Mouse (Mus musculus) liver, embryonic 12.5 days (tissue): Measurements from ENCODE around the gene Adam19. TPM values are rescaled to one million over a fixed set of nuclear protein-coding genes. Genes with fewer than 3 reads are reported as not detected.

Experiments used
- ATAC-seq: fragments of 200-750 bp; cut with Nextera tagmentation; 2 replicates; pipeline ENCODE4 v1.8.0; 2017; ENCODE audit warnings: moderate number of reproducible peaks, mild to moderate bottlenecking, moderate library complexity
- H3K27ac ChIP-seq: fragments of 300-500 bp; sonication (generic); 2 replicates; pipeline ENCODE4 v1.5.1; 2016; ENCODE audit warnings: mild to moderate bottlenecking
- H3K27me3 ChIP-seq: fragments of 300-500 bp; sonication (generic); replicated peaks from 2 replicates; pipeline ENCODE4 v1.6.1; 2016; ENCODE audit warnings: mild to moderate bottlenecking, moderate library complexity
- H3K36me3 ChIP-seq: fragments of 300-500 bp; sonication (generic); 2 replicates; pipeline ENCODE4 v1.6.1; 2016; ENCODE audit warnings: mild to moderate bottlenecking, moderate library complexity
- H3K4me1 ChIP-seq: fragments of 300-500 bp; sonication (generic); 2 replicates; pipeline ENCODE4 v1.6.1; 2016
- H3K4me2 ChIP-seq: fragments of 300-500 bp; sonication (generic); 2 replicates; pipeline ENCODE4 v1.6.1; 2016; ENCODE audit warnings: mild to moderate bottlenecking, moderate library complexity
- H3K4me3 ChIP-seq: fragments of 300-500 bp; sonication (generic); 2 replicates; pipeline ENCODE4 v1.5.1; 2016; ENCODE audit warnings: mild to moderate bottlenecking, moderate library complexity
- H3K9ac ChIP-seq: fragments of 300-500 bp; sonication (generic); 2 replicates; pipeline ENCODE4 v1.6.1; 2016; ENCODE audit warnings: mild to moderate bottlenecking, moderate library complexity
- H3K9me3 ChIP-seq: fragments of 300-500 bp; sonication (generic); replicated peaks from 2 replicates; pipeline ENCODE4 v1.6.1; 2016; ENCODE audit warnings: mild to moderate bottlenecking, moderate library complexity
- WGBS: fragments of 180-500 bp; shearing (Covaris S2); methylation state at CpG from one replicate; pipeline ENCODE4 v1.1.7; 2016; ENCODE audit not compliant: insufficient replicate concordance; 5-methylcytosine and 5-hydroxymethylcytosine counted together
- polyA plus RNA-seq: library from polyadenylated mRNA; unstranded; fragments of >200 nt; fragmentation: Nextera tagmentation; extraction: Ambion mirVana; gene quantifications from 2 replicates; pipeline ENCODE4 v1.2.1, GENCODE M21; 2016

The Adam19 gene
- polyA plus RNA-seq, 1 experiment from 2014 or later: 3.6 TPM

- ATAC-seq: no peak
- Histone ChIP-seq H3K36me3 (no peaks in the 10 kb centered on the region), H3K9ac (no peak overlapping the region), H3K4me2 (no peak overlapping the region), H3K9me3 (no peaks in the 10 kb centered on the region), H3K4me3 (no peak overlapping the region), H3K4me1 (no peaks in the 10 kb centered on the region), H3K27ac (no peak overlapping the region), H3K27me3 (peaks cover 4% of the 10 kb centered on the region; the same call in 1 of the 2 replicates)
- WGBS: 65% methylated on average over 7 of the region's 7 CpGs
Observed at GRCm38 (mm10) chr11:46114221-46114620, 58.4 kb downstream of the Adam19 start.

- H3K4me3 ChIP-seq: no peak overlapping the region
- no peak overlapping the region for H3K27ac ChIP-seq
- H3K4me1 ChIP-seq: no peaks in the 10 kb centered on the region
- H3K9ac ChIP-seq: no peak overlapping the region
- H3K4me2 ChIP-seq: no peak overlapping the region
- no peak for ATAC-seq
- 74% methylated on average over 4 of the region's 4 CpGs for WGBS
- H3K36me3 ChIP-seq: no peaks in the 10 kb centered on the region
- H3K27me3 ChIP-seq: peaks cover 4% of the 10 kb centered on the region; the same call in 1 of the 2 replicates
- H3K9me3 ChIP-seq: no peaks in the 10 kb centered on the region
Observed at GRCm38 (mm10) chr11:46115011-46115410, 59.2 kb downstream of the Adam19 start.

GRCm38 (mm10) chr11:46115411-46116173, 59.8 kb downstream of the Adam19 start:
- no peak overlapping the region for H3K4me2 ChIP-seq
- ATAC-seq: no peak
- 67% methylated on average over 9 of the region's 9 CpGs for whole genome bisulfite sequencing
- H3K9me3 ChIP-seq: no peaks in the 10 kb centered on the region
- H3K36me3 ChIP-seq: no peaks in the 10 kb centered on the region
- no peaks in the 10 kb centered on the region for H3K4me1 ChIP-seq
- H3K9ac ChIP-seq: no peak overlapping the region
- H3K27me3 ChIP-seq: peaks cover 4% of the 10 kb centered on the region; the same call in 1 of the 2 replicates
- H3K27ac ChIP-seq: no peak overlapping the region
- H3K4me3 ChIP-seq: no peak overlapping the region

GRCm38 (mm10) chr11:46116510-46116909, 60.7 kb downstream of the Adam19 start:
- 73% methylated on average over 2 of the region's 2 CpGs for WGBS
- ATAC-seq: no peak
- H3K27me3 ChIP-seq: peaks cover 4% of the 10 kb centered on the region; the same call in 1 of the 2 replicates
- H3K4me2 ChIP-seq: no peak overlapping the region
- H3K4me1 ChIP-seq: no peaks in the 10 kb centered on the region
- H3K9ac ChIP-seq: no peak overlapping the region
- no peaks in the 10 kb centered on the region for H3K36me3 ChIP-seq
- H3K9me3 ChIP-seq: no peaks in the 10 kb centered on the region
- H3K27ac ChIP-seq: no peak overlapping the region
- no peak overlapping the region for H3K4me3 ChIP-seq

- Histone ChIP-seq H3K27ac (no peak overlapping the region), H3K9me3 (no peaks in the 10 kb centered on the region), H3K4me1 (no peaks in the 10 kb centered on the region), H3K4me3 (no peak overlapping the region), H3K36me3 (no peaks in the 10 kb centered on the region), H3K4me2 (no peak overlapping the region), H3K9ac (no peak overlapping the region), H3K27me3 (0 out of 2 replicates have a peak, but pooled peaks cover 4% of the 10 kb centered on the region)
- WGBS: 48% methylated on average over 4 of the region's 4 CpGs
- ATAC-seq: no peak
Observed at GRCm38 (mm10) chr11:46119624-46120023, 63.8 kb downstream of the Adam19 start.

GRCm38 (mm10) chr11:46120084-46120483, 64.3 kb downstream of the Adam19 start:
- Histone ChIP-seq H3K27me3 (0 out of 2 replicates have a peak, but pooled peaks cover 4% of the 10 kb centered on the region), H3K4me3 (no peak overlapping the region), H3K9me3 (no peaks in the 10 kb centered on the region), H3K36me3 (no peaks in the 10 kb centered on the region), H3K9ac (no peak overlapping the region), H3K4me2 (no peak overlapping the region), H3K4me1 (no peaks in the 10 kb centered on the region), H3K27ac (no peak overlapping the region)
- 78% methylated on average over 10 of the region's 10 CpGs for WGBS
- ATAC-seq: no peak

GRCm38 (mm10) chr11:46121666-46122065, 65.9 kb downstream of the Adam19 start:
- no peak overlapping the region for H3K4me3 ChIP-seq
- H3K4me1 ChIP-seq: no peaks in the 10 kb centered on the region
- H3K9me3 ChIP-seq: no peaks in the 10 kb centered on the region
- 0 out of 2 replicates have a peak, but pooled peaks cover 4% of the 10 kb centered on the region for H3K27me3 ChIP-seq
- H3K9ac ChIP-seq: no peak overlapping the region
- H3K36me3 ChIP-seq: no peaks in the 10 kb centered on the region
- no peak overlapping the region for H3K27ac ChIP-seq
- no peak overlapping the region for H3K4me2 ChIP-seq
- ATAC-seq: no peak
- WGBS: 75% methylated on average over 4 of the region's 4 CpGs

- Histone ChIP-seq H3K9ac (no peak overlapping the region), H3K27ac (no peak overlapping the region), H3K9me3 (no peaks in the 10 kb centered on the region), H3K4me3 (no peak overlapping the region), H3K27me3 (0 out of 2 replicates have a peak, but pooled peaks cover 4% of the 10 kb centered on the region), H3K4me1 (peaks cover 7% of the 10 kb centered on the region), H3K4me2 (no peak overlapping the region), H3K36me3 (no peaks in the 10 kb centered on the region)
- no peak for ATAC-seq
- 75% methylated on average over 4 of the region's 4 CpGs for WGBS
Observed at GRCm38 (mm10) chr11:46122875-46123274, 67.1 kb downstream of the Adam19 start.

- no peak overlapping the region for H3K4me3 ChIP-seq
- no peak overlapping the region for H3K27ac ChIP-seq
- no peaks in the 10 kb centered on the region for H3K9me3 ChIP-seq
- WGBS: 84% methylated on average over 8 of the region's 8 CpGs
- ATAC-seq: no peak
- no peak overlapping the region for H3K9ac ChIP-seq
- no peak overlapping the region for H3K4me2 ChIP-seq
- no peaks in the 10 kb centered on the region for H3K27me3 ChIP-seq
- H3K4me1 ChIP-seq: peaks cover 12% of the 10 kb centered on the region
- H3K36me3 ChIP-seq: no peaks in the 10 kb centered on the region
Observed at GRCm38 (mm10) chr11:46123328-46123866, 67.6 kb downstream of the Adam19 start.

GRCm38 (mm10) chr11:46125093-46125834, 69.5 kb downstream of the Adam19 start:
- 84% methylated on average over 12 of the region's 12 CpGs for WGBS
- H3K4me1 ChIP-seq: peaks cover 23% of the 10 kb centered on the region
- ATAC-seq: no peak

GRCm38 (mm10) chr11:46125835-46126229, 70.0 kb downstream of the Adam19 start:
- no peak overlapping the region for H3K4me3 ChIP-seq
- H3K4me2 ChIP-seq: no peak overlapping the region
- no peaks in the 10 kb centered on the region for H3K27me3 ChIP-seq
- H3K9me3 ChIP-seq: no peaks in the 10 kb centered on the region
- WGBS: 82% methylated on average over 7 of the region's 7 CpGs
- no peak for ATAC-seq
- H3K36me3 ChIP-seq: no peaks in the 10 kb centered on the region
- no peak overlapping the region for H3K27ac ChIP-seq
- no peak overlapping the region for H3K9ac ChIP-seq
- peaks cover 28% of the 10 kb centered on the region for H3K4me1 ChIP-seq

More at GRCm38 (mm10) chr11:46125093-46125834, 69.5 kb downstream of the Adam19 start:
- Histone ChIP-seq H3K4me2 (no peak overlapping the region), H3K36me3 (no peaks in the 10 kb centered on the region), H3K9me3 (no peaks in the 10 kb centered on the region), H3K9ac (no peak overlapping the region), H3K27ac (no peak overlapping the region), H3K4me3 (no peak overlapping the region), H3K27me3 (no peaks in the 10 kb centered on the region)

- Histone ChIP-seq H3K4me2 (no peak overlapping the region), H3K4me3 (no peak overlapping the region), H3K9ac (no peak overlapping the region), H3K36me3 (no peaks in the 10 kb centered on the region), H3K4me1 (peaks cover 33% of the 10 kb centered on the region), H3K27ac (no peak overlapping the region), H3K9me3 (no peaks in the 10 kb centered on the region), H3K27me3 (no peaks in the 10 kb centered on the region)
- no peak for ATAC-seq
- 79% methylated on average over 7 of the region's 7 CpGs for WGBS
Observed at GRCm38 (mm10) chr11:46126317-46126716, 70.5 kb downstream of the Adam19 start.
